Mouse (Mus musculus): ENCODE data around the gene Vmn2r109. TPM values are rescaled to one million over a fixed set of nuclear protein-coding genes. Genes with fewer than 3 reads are reported as not detected.

The Vmn2r109 gene
- polyA plus RNA-seq (2012; rRNA removed) = not detected in 2 replicates

GRCm38 (mm10) chr17:20564656-20565055, at the start of gene Vmn2r109:
Gene Vmn2r109 (minus strand): TSS chr17:20564756.

GRCm38 (mm10) chr17:20596323-20596722, 31.8 kb upstream of the Vmn2r109 start, which contains the start of gene Vmn2r110:
Gene Vmn2r110 (minus strand): TSS chr17:20596423.

GRCm38 (mm10) chr17:20497858-20498257, 66.7 kb downstream of the Vmn2r109 start, which contains the start of gene Vmn1r225:
Gene Vmn1r225 (plus strand): TSS chr17:20498158.

Other genes starting within 250 kb of the Vmn2r109 start
- gene Vmn2r107, start 219.5 kb downstream of the Vmn2r109 start, polyA plus RNA-seq (2012; rRNA removed) = not detected in 2 replicates
- not detected in 2 replicates for gene Vmn1r224, start 150.6 kb downstream of the Vmn2r109 start, polyA plus RNA-seq (2012; rRNA removed)
- not detected in 2 replicates for gene Vmn2r108, start 83.4 kb downstream of the Vmn2r109 start, polyA plus RNA-seq (2012; rRNA removed)
- gene Vmn1r225, start 66.6 kb downstream of the Vmn2r109 start, polyA plus RNA-seq (2012; rRNA removed) = not detected in 2 replicates
- not detected in 2 replicates for gene Vmn2r110, start 31.7 kb upstream of the Vmn2r109 start, polyA plus RNA-seq (2012; rRNA removed)
- not detected in 2 replicates for gene Fpr-rs3, start 60.1 kb upstream of the Vmn2r109 start, polyA plus RNA-seq (2012; rRNA removed)
- not detected in 2 replicates for gene Vmn1r226, start 118.1 kb upstream of the Vmn2r109 start, polyA plus RNA-seq (2012; rRNA removed)
- gene Vmn1r227, start 165.1 kb upstream of the Vmn2r109 start, polyA plus RNA-seq (2012; rRNA removed) = not detected in 2 replicates
- gene Vmn1r228, start 221.4 kb upstream of the Vmn2r109 start, polyA plus RNA-seq (2012; rRNA removed) = not detected in 2 replicates
- not detected in 2 replicates for gene Vmn1r229, start 246.8 kb upstream of the Vmn2r109 start, polyA plus RNA-seq (2012; rRNA removed)

All from liver, embryonic 14 days (tissue).